Mouse (Mus musculus): ENCODE data around the gene Tfcp2l1. TPM values are rescaled to one million over a fixed set of nuclear protein-coding genes. Genes with fewer than 3 reads are reported as not detected.

Gene Tfcp2l1
- total RNA-seq, 1 experiment from 2014 or later, result 0.46 TPM

Other genes starting within 250 kb of the Tfcp2l1 start
- 41.2 and 53.3 TPM in 2 replicates for gene Clasp1, start 238.9 kb upstream of the Tfcp2l1 start, total RNA-seq (2021)

Data from adrenal gland, postnatal 25 days (tissue).